Mouse (Mus musculus) frontal cortex, adult (tissue): ENCODE results near the gene Syn3.

Experiments used
- ATAC-seq: cut with Nextera tagmentation; 2 replicates; pipeline ENCODE4 v1.9.2; 2017; ENCODE audit warnings: mild to moderate bottlenecking, moderate library complexity, mixed read lengths; ENCODE audit not compliant: low TSS enrichment

The Syn3 gene

DNA sequence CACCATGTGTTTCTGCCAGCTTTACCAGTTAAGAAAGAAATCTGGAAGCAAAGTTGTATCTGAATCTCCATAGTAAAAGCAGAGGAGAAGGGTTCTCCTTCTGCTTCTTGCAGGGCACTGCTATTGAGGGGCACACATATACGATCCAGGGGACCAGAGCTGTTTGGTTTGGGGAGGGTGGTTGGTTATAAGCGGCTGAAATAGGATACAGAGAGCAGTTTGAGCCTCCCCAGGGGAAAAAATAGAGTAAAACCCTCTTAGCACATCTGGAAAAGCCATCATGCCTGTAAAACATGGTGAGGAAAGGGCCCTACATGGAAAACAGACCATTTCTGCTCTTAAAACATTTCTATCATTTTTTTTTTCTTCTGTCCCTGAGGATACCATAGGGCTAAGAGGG lies 220.2 kb downstream of the Syn3 start:
- no peak for ATAC-seq

DNA sequence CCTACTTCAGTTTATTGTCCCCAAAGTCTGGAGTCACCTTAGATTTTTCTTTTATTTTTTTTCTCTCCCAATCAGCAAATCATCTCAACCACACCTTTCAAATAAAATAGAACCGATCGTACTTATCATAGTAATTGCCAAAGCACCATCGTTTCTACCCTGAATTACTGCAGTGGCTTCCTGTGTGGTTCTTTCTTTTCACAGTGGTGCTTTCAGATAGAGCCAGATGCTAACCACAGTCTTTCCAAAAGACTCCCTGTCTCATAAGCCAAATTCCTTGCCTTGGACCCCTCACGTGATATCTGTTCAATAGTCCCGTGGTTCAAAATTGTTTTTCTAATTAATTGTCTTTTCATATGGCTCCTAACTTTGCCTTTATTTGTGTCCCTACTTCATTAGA lies 221.4 kb downstream of the Syn3 start:
- no peak for ATAC-seq

DNA sequence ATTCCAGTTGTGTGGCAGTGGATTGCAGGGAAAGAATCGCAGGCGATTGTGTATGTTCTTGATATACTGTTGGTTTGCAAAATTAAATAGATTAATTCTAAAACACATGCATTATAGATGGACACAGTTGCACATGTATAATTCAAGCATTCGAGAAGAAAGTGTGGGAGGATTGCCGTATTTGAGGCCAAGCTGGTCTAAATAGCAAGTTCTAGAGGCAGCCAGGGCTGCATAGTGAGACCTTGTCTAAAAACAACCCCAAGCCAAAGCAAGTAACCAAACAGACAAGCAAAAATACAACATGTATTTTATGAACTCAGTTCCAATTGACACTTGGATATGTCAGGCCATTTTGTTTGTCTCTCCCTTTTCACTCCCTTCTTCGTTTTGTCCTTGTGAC lies 223.1 kb downstream of the Syn3 start:
- peak; percentile 62 for ATAC-seq

DNA sequence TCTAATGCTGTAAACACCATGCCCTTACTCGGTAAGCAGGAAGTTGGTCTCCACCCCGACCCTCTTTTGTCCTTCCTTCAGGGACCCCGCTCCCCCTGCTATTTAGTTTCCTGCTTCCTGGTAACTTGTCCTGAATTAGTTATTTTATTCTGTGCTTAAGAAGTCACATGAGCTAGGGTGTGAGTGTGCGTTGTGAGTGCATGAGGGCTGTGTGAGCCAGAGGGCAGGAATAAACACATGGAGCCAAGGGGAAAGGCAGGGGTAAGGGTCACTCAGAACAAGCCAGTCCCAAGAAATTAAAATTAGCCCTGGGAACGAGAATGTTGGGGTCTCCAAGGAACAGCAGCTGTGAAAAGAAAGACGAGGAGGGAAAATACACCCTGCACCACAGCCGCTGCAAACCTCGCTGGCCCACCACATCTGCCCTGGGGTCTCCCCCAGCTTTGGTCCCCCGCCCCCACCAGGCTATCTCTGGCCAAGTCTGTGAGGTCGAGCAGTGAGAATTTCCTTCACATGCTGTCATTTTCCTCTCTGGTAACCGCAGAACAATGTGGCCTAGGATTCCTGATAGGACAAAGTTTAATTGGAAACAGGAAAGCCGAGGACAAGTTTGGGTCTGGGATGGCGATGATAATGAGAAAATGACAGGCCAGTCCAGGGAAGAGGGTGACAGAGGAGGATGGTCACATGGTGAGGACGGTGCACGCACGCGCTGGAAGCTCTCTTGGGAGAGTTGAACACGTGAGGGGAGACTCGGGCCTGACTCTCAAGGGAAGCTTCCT lies 225.1 kb downstream of the Syn3 start:
- no peak for ATAC-seq

DNA sequence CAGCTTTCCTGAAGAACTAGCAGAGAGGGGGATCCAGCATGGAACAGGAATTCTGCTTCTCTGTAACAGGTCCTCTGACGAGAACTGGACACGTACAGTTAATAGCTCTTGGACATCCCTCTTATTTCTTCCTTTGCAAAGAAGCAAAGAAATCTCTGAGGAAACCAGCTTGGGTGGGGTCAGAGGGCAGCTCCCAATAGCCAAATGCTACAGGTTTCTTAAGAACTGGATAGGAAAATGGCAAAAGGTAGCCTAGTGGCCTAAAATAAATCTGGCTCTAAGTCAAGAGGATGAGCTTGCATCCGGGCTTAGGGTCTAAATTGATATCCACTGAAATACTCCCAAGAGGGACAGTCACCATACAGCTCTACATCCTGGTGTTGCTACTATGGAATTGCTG lies 225.9 kb downstream of the Syn3 start:
- no peak for ATAC-seq

DNA sequence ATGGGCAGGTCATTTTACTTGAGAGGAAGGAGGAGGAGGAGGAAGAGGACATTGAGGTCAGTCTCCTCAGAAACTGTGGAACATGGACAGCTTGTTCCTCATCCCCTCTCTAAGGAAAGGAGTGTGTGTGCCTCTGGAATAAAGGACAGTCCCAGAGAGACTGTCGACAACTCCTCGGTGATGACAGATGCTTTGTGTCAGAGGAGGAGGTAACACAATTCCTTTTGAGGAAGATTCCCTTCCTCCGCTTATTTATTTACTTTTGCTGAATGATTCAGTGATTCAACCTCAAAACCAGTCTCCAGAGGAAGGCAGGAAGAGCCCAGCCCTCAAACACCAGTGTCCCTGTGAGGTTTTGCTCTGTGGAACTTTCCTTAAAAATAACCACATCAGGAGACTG lies 228.4 kb downstream of the Syn3 start:
- ATAC-seq = no peak

DNA sequence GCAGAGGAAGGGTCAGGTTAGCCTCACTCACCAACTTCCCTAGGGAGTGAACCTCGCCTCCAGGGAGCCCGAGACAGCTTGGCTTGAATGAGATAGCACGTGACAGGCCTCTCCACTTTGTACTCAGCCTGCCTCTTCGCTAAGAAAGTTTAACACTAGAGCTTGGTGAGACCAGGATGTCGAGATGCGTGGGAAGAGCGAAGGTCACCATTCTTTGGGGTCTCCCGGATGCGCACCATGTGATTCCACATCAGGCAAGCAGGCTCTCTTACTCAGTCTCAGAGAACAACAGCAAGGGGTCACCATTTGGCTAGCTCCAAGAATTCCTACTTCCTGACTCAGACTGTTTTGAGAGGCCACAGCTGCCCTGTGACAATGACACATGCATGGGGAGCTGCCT lies 234.1 kb downstream of the Syn3 start:
- no peak for ATAC-seq

DNA sequence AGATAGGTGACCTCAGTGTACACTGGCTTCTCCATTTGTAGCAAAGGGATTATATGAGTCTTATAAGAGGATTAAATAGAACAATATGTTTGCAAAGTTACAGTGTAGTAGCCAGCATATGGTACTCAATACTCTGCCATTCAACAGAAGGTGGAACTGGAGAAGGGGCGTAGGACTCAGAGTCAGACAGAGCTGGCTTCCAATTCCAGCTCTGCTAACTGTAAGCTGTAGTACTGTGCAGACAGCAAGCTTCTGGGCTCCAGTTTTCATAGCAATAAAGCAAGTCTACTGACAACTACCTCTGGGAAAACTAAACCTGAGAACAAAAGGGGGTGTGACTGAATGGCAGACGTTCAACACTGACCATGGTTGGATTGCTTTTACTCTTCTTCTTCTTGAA lies 237.0 kb downstream of the Syn3 start:
- peak; percentile 69; the same call in 1 of the 2 replicates for ATAC-seq

DNA sequence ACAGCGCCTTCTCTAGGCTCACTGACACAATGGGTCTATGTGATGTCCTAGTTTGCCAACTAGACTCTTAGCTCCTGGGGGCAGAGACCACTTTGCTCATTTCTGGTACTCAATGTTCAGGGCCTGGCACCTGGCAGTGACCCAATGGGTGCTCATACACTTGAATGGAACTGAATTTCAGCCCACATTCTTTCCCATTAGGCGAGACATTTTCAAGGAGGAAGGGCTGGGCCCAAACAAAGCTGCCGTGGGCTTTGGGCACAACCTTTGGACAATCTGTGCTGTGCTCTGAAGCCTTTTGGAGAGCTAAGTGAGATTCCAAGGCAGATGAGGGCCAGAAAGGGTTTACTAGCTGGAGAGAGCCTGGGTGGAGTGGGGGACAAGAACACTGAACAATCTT lies 239.7 kb downstream of the Syn3 start:
- no peak for ATAC-seq

DNA sequence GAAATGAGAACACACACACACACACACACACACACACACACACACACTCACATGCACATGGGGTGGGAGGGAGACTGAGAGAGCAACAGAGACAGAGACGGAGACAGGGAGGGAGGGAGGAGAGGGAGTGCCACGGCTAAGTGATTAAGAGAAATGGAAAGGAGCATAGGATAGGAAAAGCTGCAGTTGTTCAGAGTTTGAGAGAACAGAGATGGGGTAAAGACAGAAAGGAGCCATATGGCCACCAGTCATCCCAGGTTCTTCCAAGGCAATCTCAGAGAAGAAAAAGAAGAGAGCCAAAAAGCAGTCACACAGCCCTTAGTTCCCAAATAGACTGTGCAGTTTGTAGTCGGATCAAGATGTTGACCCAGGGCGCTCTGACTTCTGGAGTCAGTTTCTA lies 240.7 kb downstream of the Syn3 start:
- ATAC-seq = peak; percentile 84

DNA sequence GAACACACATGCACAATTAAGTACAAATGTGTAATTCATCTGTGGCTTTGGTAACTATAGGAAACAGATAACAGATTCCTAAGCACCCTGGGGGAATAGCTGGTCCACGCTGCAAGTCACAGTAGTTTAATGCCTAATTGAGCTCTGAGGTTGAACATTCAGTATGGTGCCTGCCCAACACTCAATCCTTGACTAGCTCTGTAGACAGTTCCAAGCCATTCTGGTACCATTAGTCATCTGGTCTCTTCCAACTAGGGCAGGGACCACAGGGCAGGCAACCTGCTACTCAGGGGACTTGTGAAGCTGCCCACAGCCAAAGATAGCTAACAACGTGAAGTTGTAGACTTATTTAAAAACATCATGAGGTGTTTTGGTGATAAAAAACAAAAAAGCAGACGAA lies 241.7 kb downstream of the Syn3 start:
- ATAC-seq = no peak

DNA sequence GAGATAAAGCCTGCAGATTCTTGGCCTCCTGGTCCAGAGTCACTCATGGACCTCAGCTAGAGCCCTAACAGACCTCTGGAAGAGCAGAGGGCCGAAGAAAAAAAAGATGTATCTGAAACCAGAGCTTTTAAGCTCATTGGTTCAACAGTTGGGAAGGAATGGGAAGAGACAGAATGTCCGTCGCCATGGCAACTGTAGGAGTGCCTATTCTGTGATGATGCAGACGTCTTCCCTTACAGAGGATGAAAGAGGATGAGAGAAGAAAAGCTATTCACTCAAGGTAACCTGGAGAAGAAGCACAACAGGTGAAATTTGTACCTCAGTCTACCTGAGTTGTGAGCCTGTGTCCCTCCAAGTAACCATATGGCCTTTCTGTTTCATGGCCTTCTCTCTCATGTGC lies 242.5 kb downstream of the Syn3 start:
- ATAC-seq = peak; percentile 76

DNA sequence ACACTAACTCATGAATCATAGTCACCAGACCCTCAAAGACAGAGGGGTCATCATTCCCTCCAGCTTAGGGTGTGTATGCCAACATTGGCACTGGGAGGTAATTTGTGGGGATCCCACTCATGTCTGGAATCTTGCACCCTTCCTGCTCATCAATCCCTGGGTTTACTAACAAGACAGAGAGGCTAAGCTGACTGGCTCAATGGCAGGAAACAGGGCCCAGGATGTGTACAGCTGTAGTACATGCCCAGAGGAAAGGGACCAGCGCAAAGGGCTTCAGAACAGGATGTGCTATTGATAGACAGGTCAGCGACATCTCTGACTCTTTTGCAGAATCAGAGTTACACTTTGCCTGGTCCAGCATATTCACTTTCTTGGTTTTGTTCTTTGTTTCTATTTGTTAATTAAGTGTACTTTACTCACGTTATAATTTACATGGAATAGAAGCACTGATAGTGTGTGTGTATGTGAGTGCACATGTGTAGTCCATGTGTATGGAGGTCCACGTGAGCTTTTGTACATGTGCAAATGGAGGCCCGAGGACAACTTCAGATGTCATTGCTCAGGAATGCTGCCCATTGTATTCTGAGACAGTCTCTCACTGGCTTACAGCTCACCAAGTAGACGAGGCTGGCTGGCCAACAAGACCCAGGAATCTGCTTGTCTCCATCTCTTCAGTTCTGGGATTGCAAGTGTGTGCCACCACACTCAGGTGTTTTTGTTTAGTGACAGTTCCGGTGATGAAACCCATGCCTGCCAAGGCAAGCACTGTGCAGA lies 248.4 kb downstream of the Syn3 start:
- no peak for ATAC-seq

DNA sequence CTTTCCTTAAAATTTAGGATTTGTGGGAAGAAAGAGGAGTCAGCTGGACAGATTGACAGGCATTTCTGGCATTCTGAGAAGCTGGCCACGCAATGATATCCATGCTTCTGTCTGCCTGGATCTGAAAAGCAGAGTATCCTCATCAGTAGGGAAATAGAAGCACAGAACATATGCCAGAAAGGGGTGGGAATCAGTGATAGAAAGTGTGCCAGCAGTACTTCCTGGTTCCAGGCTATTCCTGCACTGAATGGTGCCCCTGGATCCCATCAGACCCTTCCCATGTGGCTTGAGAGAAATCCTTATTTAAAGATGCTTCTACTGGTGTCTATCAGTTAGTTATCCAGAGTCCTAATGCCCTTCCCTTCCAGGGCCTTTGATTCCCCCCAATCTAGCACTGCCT lies 249.4 kb downstream of the Syn3 start:
- ATAC-seq = no peak; the same call in 1 of the 2 replicates

DNA sequence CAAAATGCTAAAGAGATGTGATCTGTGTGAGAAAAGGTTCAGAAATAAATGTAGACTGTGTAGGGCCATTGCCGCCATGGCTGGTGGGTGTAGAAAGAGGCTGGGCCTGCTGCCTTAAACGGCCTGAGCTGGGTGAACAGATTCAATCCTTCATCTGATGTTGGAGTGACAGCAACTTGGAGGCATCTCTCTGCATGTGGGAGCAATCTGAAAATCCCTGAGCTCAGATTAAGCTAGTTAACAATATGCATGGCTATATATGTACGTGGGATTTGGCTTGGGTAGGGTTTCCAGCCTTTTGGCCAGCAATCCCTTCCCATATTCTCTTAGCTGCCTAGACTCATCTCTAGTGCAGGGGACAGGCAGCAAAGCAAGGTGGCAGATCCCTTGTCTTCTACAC lies 249.9 kb downstream of the Syn3 start:
- peak; percentile 54; the same call in 1 of the 2 replicates for ATAC-seq

DNA sequence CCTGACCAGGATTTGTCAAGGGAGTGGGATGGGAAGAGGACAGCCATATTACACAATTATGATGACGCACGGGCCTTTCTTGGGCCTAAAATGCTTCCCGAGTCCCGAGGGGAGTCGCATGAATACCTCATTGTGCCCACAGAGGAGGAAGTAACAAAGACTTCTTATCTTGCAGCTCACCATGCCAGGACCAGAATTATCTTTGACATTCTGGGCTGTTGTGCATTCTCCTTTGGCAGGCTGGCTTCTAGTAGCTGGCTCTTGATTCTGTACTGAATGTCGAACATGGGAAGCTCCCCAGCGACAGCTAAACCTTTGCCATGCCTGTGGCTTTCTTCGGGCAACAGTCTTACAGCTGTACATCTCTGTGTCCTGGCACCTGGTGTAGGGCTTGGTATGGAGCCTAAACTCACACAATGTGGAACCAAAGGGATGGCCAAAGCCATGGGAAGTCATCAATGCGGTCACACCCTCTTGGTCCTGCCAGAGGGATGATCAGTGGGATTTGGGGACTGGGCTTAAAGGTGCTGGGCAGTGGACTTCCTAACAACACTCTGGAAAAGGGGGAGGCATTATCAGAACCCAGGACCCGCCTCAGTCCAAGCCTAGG lies 250.5 kb downstream of the Syn3 start:
- no peak for ATAC-seq

DNA sequence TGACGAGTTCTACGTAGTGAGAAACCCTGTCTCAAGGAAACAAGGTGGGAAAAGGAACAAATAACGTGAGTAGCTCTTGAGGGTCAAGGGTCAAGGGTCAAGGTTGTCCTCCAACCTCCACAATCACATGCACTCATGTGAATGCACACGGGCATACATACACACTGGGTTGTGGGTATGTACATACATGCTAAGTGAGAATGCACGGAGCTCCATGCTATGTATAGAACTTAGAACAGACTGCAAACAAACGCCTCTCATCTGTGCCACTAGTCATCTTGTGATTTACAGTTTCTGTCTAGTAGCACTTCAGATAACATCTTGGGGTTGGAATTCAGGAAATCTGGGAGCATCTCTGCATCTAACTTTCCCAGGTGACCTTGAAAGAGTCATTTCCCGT lies 253.3 kb downstream of the Syn3 start:
- ATAC-seq = peak; percentile 88

DNA sequence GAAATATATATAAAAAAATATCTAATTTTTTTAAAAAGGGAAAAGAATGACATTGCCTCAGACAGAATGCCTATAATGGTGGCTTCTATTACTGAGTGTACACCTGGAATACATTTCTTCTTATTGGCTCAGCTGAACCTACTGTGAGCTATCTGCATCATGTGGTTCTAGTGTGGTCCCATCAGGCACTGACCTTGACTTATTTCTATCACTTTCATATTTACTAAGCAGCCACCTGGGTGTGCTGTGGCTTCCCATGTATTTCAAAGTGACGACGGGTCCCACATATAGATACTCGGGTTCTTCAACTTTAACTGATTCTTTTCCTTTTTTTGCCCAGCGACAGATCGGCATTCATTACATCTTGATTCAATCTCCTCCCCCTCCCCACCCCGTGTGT lies 255.2 kb downstream of the Syn3 start:
- no peak for ATAC-seq

DNA sequence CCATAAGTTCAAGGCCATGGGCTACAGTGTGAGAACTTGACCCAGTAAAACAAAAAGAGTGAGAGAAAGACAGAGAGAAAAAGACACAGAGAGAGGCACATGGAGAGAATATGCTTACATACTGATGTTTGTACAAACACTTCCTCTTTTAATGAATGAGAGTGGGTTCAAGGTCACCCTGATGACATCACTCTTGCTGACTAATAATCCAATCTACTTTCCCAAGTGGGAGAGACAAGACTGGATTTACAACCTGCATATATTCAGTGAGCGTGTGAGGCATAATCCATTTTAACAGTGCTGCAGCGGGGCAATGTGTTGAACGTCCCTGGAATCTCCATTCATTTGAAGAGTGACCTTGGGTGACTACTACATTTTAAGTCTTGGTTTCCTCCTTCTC lies 256.0 kb downstream of the Syn3 start:
- ATAC-seq = no peak

DNA sequence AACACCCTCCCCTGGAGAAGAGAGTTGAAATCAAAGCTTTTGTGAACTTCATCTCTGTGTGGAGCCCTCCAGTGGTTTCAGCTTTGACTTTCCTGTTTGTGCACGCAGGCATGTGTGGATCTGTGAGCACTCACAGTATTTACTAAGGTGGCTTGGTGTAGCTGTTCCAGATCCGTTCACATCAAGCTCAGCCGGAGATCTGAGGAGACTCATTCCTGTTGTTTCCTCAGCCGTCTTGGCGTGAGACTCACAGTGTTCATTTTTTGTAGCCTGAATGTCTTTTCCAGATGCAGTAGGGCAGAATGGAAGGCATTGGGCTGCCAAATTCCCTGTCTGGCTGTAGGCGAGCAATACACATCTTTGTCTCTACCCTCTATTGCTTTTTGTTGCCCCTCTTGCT lies 268.7 kb downstream of the Syn3 start:
- no peak for ATAC-seq

DNA sequence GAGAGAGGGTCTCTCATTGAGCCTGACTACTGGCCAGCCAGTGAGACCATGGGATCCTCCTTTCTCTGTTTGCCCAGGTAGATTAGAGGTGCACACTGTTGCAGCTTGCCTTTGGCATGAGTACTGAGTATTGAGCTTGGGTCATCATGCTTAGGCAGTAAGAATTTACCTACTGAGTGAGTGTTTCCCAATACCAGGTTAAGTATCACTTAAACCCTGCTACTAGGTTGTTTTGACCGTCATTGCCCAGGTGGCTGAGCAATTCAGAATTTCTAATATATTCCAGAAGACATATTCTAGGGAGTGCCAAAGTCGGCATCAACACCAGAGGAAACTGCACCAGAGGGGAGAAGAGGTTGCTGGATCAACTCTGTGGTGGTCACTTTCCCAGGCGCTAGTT lies 273.2 kb downstream of the Syn3 start:
- no peak for ATAC-seq

DNA sequence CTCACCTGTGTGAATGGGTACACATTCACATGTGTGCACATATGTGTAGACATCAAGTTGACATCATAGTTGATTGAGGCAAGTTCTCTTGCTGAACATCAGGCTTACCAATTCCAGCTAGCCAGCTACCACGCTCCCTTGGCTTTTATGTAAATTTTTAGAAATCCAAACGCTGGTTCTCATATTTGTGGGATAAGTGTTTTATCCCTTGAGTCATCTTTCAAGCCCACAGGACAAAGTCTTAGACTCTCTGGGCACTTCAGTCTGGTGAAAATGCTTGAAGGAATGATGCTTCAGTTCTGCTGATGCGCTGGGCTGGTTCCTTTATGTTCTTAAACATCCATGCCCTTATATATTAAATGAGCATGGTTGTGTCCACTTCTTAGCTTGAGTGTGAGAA lies 279.7 kb downstream of the Syn3 start:
- ATAC-seq = peak; percentile 44; the same call in 1 of the 2 replicates

DNA sequence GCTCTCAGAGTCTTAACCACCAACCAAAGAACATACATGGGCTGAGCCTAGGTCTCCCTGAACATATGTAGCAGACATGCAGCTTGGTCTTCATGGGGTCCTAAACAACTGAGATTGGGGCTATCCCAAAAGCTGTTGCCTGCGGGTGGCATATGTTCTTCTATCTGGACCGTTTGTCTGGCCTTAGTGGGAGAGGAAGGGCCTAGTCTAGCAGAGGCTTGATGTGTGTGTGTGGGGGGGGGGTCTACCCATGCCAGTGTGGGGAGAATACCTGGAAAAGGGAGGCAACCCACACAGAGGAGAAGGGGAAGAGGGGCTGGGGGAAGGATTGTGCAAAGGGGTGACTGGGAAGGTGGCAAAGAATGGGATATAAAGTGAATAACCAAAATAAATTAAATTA lies 281.9 kb downstream of the Syn3 start:
- ATAC-seq = no peak
